Mouse (Mus musculus) MEL (cell line): ENCODE measurements around the gene Rpl18. TPM values are rescaled to one million over a fixed set of nuclear protein-coding genes. Genes with fewer than 3 reads are reported as not detected.

ENCODE experiments used
- DNase-seq: peaks from one replicate; pipeline ENCODE4 v3.0.0; 2011; ENCODE audit warnings: low read depth, low spot score
- H3K27ac ChIP-seq: 2 replicates; pipeline ENCODE4 v1.5.1; 2012; ENCODE audit warnings: low read depth, mild to moderate bottlenecking, control low read depth, low read length, moderate library complexity; ENCODE audit not compliant: control insufficient read depth
- H3K27me3 ChIP-seq, 2 experiments: fragments of 150-350 bp in 1 of 2; sonication (generic) in 1 of 2; 2 replicates each; pipeline ENCODE4 v1.6.1; 2012; ENCODE audit warnings: low read length in 2 of 2, mild to moderate bottlenecking in 2 of 2, improper control_type of control experiment in 1 of 2, moderate library complexity in 1 of 2; ENCODE audit not compliant: insufficient read depth in 2 of 2, control insufficient read depth in 1 of 2
- H3K36me3 ChIP-seq, 2 experiments: 2 replicates each; pipeline ENCODE4 v1.6.1; 2012 to 2014; ENCODE audit warnings: low read length in 2 of 2, improper control_type of control experiment in 1 of 2, inconsistent platforms in 1 of 2, mild to moderate bottlenecking in 1 of 2; ENCODE audit not compliant: insufficient read depth in 2 of 2, control insufficient read depth in 1 of 2
- H3K4me1 ChIP-seq, 2 experiments: fragments of 150-350 bp in 1 of 2; sonication (generic) in 1 of 2; 2 replicates each; pipeline ENCODE4 v1.6.1; 2012; ENCODE audit warnings: low read length in 2 of 2, improper control_type of control experiment in 1 of 2, mild to moderate bottlenecking in 1 of 2; ENCODE audit not compliant: insufficient read depth in 2 of 2, control insufficient read depth in 1 of 2
- H3K4me3 ChIP-seq, 2 experiments: fragments of 150-350 bp in 1 of 2; sonication (generic) in 1 of 2; 2 replicates each; pipeline ENCODE4 v1.5.1; 2012; ENCODE audit warnings: low read depth in 2 of 2, low read length in 2 of 2, mild to moderate bottlenecking in 2 of 2, moderate library complexity in 2 of 2, control low read depth in 1 of 2, improper control_type of control experiment in 1 of 2; ENCODE audit not compliant: control insufficient read depth in 1 of 2, insufficient read depth in 1 of 2
- H3K79me2 ChIP-seq: 2 replicates; pipeline ENCODE4 v1.6.1; 2012; ENCODE audit warnings: mild to moderate bottlenecking, low read length, moderate library complexity; ENCODE audit not compliant: control insufficient read depth, poor library complexity, insufficient read depth
- H3K9ac ChIP-seq: 2 replicates; pipeline ENCODE4 v1.6.1; 2012; ENCODE audit warnings: low read depth, mild to moderate bottlenecking, control low read depth, low read length, moderate library complexity; ENCODE audit not compliant: control insufficient read depth, poor library complexity, severe bottlenecking
- H3K9me3 ChIP-seq: fragments of 150-350 bp; sonication (generic); replicated peaks from 2 replicates; pipeline ENCODE4 v1.6.1; 2012; ENCODE audit warnings: mild to moderate bottlenecking, low read length, improper control_type of control experiment, moderate library complexity; ENCODE audit not compliant: insufficient read depth
- CHD2 ChIP-seq: IDR thresholded peaks from 2 replicates; pipeline ENCODE4 v1.6.1; 2011; ENCODE audit warnings: low read length, improper control_type of control experiment
- CTCF ChIP-seq, 3 experiments: IDR thresholded peaks in 2 of 3; conservative IDR thresholded peaks in 1 of 3; 2 replicates each; pipeline ENCODE4 v1.5.1; 2011 to 2012; ENCODE audit warnings: low read length in 3 of 3, low read depth in 2 of 3, mild to moderate bottlenecking in 2 of 3, improper control_type of control experiment in 1 of 3, inconsistent platforms in 1 of 3, mixed read lengths in 1 of 3, moderate library complexity in 1 of 3; ENCODE audit not compliant: control insufficient read depth in 1 of 3, insufficient read depth in 1 of 3, poor library complexity in 1 of 3, severe bottlenecking in 1 of 3
- E2F4 ChIP-seq: IDR thresholded peaks from 2 replicates; pipeline ENCODE4 v1.6.1; 2011; ENCODE audit warnings: low read depth, low read length, improper control_type of control experiment, borderline replicate concordance
- GABPA ChIP-seq: IDR thresholded peaks from 2 replicates; pipeline ENCODE4 v1.6.1; 2012; ENCODE audit warnings: low read depth, mild to moderate bottlenecking, inconsistent platforms, low read length, improper control_type of control experiment, moderate library complexity
- MAFK ChIP-seq: IDR thresholded peaks from 2 replicates; pipeline ENCODE4 v1.6.1; 2011; ENCODE audit warnings: low read depth, mild to moderate bottlenecking, low read length, improper control_type of control experiment, borderline replicate concordance
- MEF2A ChIP-seq: IDR thresholded peaks from 2 replicates; pipeline ENCODE4 v1.6.1; 2014; ENCODE audit warnings: low read depth, mild to moderate bottlenecking, inconsistent platforms, low read length, improper control_type of control experiment; ENCODE audit not compliant: poor library complexity, insufficient replicate concordance, severe bottlenecking; ENCODE audit errors: extremely low read depth
- MXI1 ChIP-seq: IDR thresholded peaks from 2 replicates; pipeline ENCODE4 v1.6.1; 2011; ENCODE audit warnings: mild to moderate bottlenecking, low read depth, low read length, improper control_type of control experiment
- MYB ChIP-seq: IDR thresholded peaks from 2 replicates; pipeline ENCODE4 v1.6.1; 2011; ENCODE audit warnings: mild to moderate bottlenecking, low read depth, low read length, improper control_type of control experiment
- NELFE ChIP-seq: IDR thresholded peaks from 2 replicates; pipeline ENCODE4 v1.6.1; 2011; ENCODE audit warnings: low read depth, low read length, improper control_type of control experiment
- POLR2AphosphoS2 ChIP-seq: IDR thresholded peaks from 2 replicates; pipeline ENCODE4 v1.6.1; 2011; ENCODE audit warnings: low read length, improper control_type of control experiment
- POLR2AphosphoS5 ChIP-seq: IDR thresholded peaks from 2 replicates; pipeline ENCODE4 v1.6.1; 2012; ENCODE audit warnings: low read depth, borderline replicate concordance, mild to moderate bottlenecking, inconsistent platforms, low read length, moderate library complexity, mixed read lengths
- SIN3A ChIP-seq: IDR thresholded peaks from 2 replicates; pipeline ENCODE4 v1.6.1; 2012; ENCODE audit warnings: low read length, improper control_type of control experiment, inconsistent platforms
- TAL1 ChIP-seq: IDR thresholded peaks from 2 replicates; pipeline ENCODE4 v1.6.1; 2012; ENCODE audit warnings: mild to moderate bottlenecking, inconsistent platforms, low read length, moderate library complexity, mixed read lengths
- USF1 ChIP-seq: IDR thresholded peaks from 2 replicates; pipeline ENCODE4 v1.6.1; 2014; ENCODE audit warnings: low read depth, mild to moderate bottlenecking, inconsistent platforms, low read length, improper control_type of control experiment, moderate library complexity
- polyA plus RNA-seq, 2 experiments: library from polyadenylated mRNA; stranded (reverse) in 1 of 2; unstranded in 1 of 2; fragments of >175 nt in 1 of 2; fragments of >200 nt in 1 of 2; gene quantifications; 2 replicates each; pipeline versions ENCODE4 v1.2.1 to v1.2.4; 2012; ENCODE audit warnings: low replicate concordance in 2 of 2, low read depth in 1 of 2; ENCODE audit not compliant: insufficient read length in 2 of 2, insufficient read depth in 1 of 2, missing spikeins in 1 of 2
- total RNA-seq: library from RNA; depleted of rRNA; stranded (reverse); fragments of 300-350 nt; gene quantifications from 2 replicates; pipeline ENCODE4 v1.2.3, GENCODE M21; 2012

Rpl18 gene
- total and polyA plus RNA-seq, 3 experiments = 3,544 to 3,724 TPM; not detected in 1

- no peaks in the 10 kb centered on the region for H3K9me3 ChIP-seq
These were observed 8.0 kb downstream of the Rpl18 start for GRCm38 (mm10) chr7:45723301-45723700.

DNA sequence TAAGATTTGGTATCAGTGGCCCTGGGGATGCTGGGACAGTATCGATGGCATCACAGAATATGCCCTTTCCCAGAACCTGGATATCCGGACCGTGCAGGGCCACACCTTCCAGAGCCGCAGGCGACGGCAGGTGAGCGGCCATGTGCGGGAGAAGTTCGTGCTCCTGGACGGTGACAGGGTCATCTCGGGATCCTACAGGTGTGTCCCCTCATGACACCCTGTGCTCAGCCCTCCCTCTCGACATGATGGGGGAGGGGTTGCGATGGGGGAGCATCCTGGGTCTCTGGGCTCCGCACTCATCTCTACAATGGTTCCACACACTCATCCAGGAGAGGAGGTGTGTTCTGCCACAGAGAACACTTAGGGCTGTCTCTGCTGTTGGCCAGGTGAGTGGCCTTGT is 8.5 kb downstream of the Rpl18 start:
- DNase-seq = no peak
- Histone ChIP-seq H3K79me2 (peaks cover 13% of the 10 kb centered on the region), H3K36me3 (peaks cover 2% of the 10 kb centered on the region in 2 experiments; a peak in 3 of 4 replicates), H3K9me3 (no peaks in the 10 kb centered on the region), H3K4me1 (no peaks in the 10 kb centered on the region), H3K9ac (no peak overlapping the region), H3K27me3 (no peaks in the 10 kb centered on the region), H3K27ac (no peak overlapping the region), H3K4me3 (no peak overlapping the region)
- no peak for TF ChIP-seq USF1

More at GRCm38 (mm10) chr7:45723301-45723700, 8.0 kb downstream of the Rpl18 start:
- Histone ChIP-seq H3K9ac (no peak overlapping the region), H3K4me1 (no peaks in the 10 kb centered on the region), H3K4me3 (no peak overlapping the region), H3K36me3 (peaks cover 2% of the 10 kb centered on the region in 2 experiments; a peak in 3 of 4 replicates), H3K79me2 (peaks cover 18% of the 10 kb centered on the region), H3K27me3 (no peaks in the 10 kb centered on the region), H3K27ac (no peak overlapping the region)
- no peak for DNase-seq
- TF ChIP-seq MYB (no peak), MEF2A (no peak), POLR2AphosphoS5 (no peak), CTCF (IDR thresholded peaks at IDR 0.05 in 2 of 3, conservative IDR thresholded peaks at IDR 0.05 in 1 of 3; ENCODE audit: control insufficient read depth in 1 of 3, insufficient read depth in 1 of 3, low read depth in 2 of 3, low read length in 3 of 3, poor library complexity in 1 of 3, severe bottlenecking in 1 of 3) (no peak), E2F4 (no peak)

DNA sequence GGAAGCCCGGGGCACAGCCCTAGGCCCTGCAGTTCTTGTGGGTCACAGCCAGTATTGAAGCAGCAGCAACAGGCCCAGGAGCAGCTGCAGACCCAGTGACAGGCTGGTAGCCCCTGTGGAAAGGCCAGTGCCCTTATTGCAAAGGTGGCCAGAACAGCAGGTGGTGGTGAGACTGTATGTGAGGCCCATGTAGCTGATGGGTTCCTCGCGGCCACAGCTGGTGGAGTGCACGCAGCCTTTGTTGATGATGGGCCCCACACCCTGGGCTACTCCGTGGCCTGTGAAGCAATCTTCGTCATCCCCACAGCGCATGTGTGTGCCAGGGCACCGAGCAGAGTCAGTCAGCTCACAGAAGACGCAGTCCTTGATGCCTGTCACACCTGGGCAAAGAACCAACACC is 9.9 kb downstream of the Rpl18 start:
- Histone ChIP-seq H3K9me3 (no peaks in the 10 kb centered on the region), H3K79me2 (no peaks in the 10 kb centered on the region; the same call in 1 of the 2 replicates), H3K4me3 (no peak overlapping the region), H3K27me3 (no peaks in the 10 kb centered on the region), H3K27ac (no peak overlapping the region), H3K9ac (no peak overlapping the region), H3K36me3 (peaks cover 0 to 2% of the 10 kb centered on the region in 2 experiments; a peak in 1 of 4 replicates), H3K4me1 (no peaks in the 10 kb centered on the region)
- peak; percentile 12 for DNase-seq
- TF ChIP-seq MXI1 = no peak
- no peak for TF ChIP-seq E2F4
- TF ChIP-seq POLR2AphosphoS5 = no peak
- TF ChIP-seq MAFK = no peak

GRCm38 (mm10) chr7:45725713-45726112 is 10.5 kb downstream of the Rpl18 start, which contains the start of gene Spaca4:
Spaca4 (minus strand) TSS chr7:45725813.
- no peak for DNase-seq
- Histone ChIP-seq H3K9me3 (no peaks in the 10 kb centered on the region), H3K4me1 (no peaks in the 10 kb centered on the region), H3K79me2 (no peaks in the 10 kb centered on the region), H3K36me3 (no peaks in the 10 kb centered on the region), H3K4me3 (no peak within 1 kb of the TSS), H3K9ac (no peak within 1 kb of the TSS), H3K27me3 (no peaks in the 10 kb centered on the region), H3K27ac (no peak within 1 kb of the TSS)
- TF ChIP-seq CHD2 (no peak), SIN3A (no peak), GABPA (no peak), NELFE (no peak), TAL1 (no peak), USF1 (no peak), POLR2AphosphoS2 (no peak), E2F4 (no peak)
